Mouse (Mus musculus) left cerebral cortex, postnatal 4 days (tissue): Measurements from ENCODE around the gene Gm26920. TPM values are rescaled to one million over a fixed set of nuclear protein-coding genes. Genes with fewer than 3 reads are reported as not detected.
A peak's percentile ranks its signal among the peaks of the same experiment; 100 is the strongest.
"Not testable (repeated sequence)": the region's sequence is repeated elsewhere in the genome, so short reads cannot be mapped to it uniquely, and the experiment has no call there.

Experiments used
- DNase-seq: peaks from one replicate; pipeline ENCODE4 v3.0.0-alpha.2; 2022
- intact Hi-C: fragments of 180-260 bp; cut with DNase I; formaldehyde crosslinking; loops from one replicate; pipeline ENCODE4 v1.15.1; 2025
- total RNA-seq, 2 experiments: library from RNA; stranded (reverse); gene quantifications; 2 replicates each; pipeline ENCODE4 v1.2.3; 2021

Gene Gm26920
- 1 to 10 TPM in 1 of 2 experiments, not detected in 1; 1.9 TPM for total RNA-seq

- DNase-seq = peak; percentile 97
- intact Hi-C loops = no loop called here
Measured at GRCm38 (mm10) chr7:30090092-30090969, at the start of gene Gm26920, which contains the start of gene Zfp566. TSS of gene Gm26920 (minus strand) at chr7:30090410. TSS of gene Zfp566 (minus strand) at chr7:30090527.

DNA sequence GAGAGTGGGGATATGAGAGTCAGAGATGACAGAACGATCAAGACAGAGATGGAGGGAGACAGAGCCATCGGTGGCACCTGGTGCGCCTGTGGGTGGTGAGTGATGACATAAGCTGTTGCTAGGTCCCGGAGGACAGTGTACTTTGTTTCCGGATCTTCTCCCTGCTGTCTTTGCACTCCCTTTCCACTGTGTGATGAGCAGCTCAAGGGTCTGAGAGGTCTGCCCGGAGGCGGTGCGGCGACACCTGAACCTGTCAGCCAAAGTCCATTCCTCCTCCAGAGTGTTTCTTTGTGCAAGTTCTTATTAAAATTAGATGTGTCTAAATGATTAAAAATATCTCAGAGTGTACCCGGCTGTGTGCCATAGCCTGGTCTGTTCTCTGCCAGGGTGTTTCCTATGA lies 46.6 kb upstream of the Gm26920 start:
- intact Hi-C loops = no loop called here
- no peak for DNase-seq

GRCm38 (mm10) chr7:30132396-30132795 lies 42.2 kb upstream of the Gm26920 start:
- intact Hi-C loops = no loop called here
- no peak for DNase-seq

- intact Hi-C loops = no loop called here
- no peak for DNase-seq
Measured at GRCm38 (mm10) chr7:30129900-30130299, 39.7 kb upstream of the Gm26920 start.

DNA sequence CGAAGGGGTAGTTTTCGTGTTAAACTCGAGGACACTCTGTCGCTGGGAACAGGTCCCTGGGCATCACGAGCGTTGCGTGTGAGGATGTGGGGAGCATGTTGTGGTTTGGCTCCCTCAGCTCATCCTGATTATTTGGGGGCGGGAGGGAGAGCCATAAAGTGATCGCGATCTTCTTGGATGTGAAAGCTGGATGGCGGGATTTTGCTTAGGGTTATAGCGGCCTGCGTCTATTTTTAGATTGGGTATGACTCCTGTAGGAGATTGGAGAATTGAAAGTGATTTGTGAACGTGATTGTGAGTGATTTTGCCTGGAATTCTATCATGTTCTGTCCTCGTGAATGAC lies 31.9 kb upstream of the Gm26920 start:
- no peak for DNase-seq
- intact Hi-C loops = no loop called here

GRCm38 (mm10) chr7:30121308-30122187 lies 31.3 kb upstream of the Gm26920 start, which contains the start of gene Zfp382:
TSS of gene Zfp382 (plus strand) at chr7:30121942.
- intact Hi-C loops = no loop called here
- DNase-seq = peak; percentile 94

- intact Hi-C loops, DNase-seq: not testable (repeated sequence)
Measured at GRCm38 (mm10) chr7:30117935-30118334, 27.7 kb upstream of the Gm26920 start.

DNA sequence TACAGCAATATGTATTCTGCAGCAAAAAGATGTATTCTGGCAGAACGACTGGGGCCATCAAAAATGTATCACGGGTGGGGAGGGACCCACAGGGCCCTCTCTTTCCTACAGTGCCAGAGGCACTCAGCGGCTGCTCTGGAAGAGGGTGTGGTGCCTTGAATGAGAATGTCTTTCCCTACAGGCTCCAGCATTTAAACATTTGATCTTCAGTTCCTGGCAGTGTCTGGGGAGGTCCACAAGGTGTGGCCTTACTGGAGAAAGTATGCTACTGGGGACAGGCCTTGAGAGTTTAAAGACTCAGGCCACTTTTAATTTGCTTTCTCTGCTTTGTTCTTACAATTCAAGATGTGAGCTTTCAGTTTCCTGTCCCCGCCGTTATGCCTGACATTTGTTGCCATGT lies 25.9 kb upstream of the Gm26920 start:
- intact Hi-C loops = no loop called here

GRCm38 (mm10) chr7:30099297-30099696 lies 9.1 kb upstream of the Gm26920 start:
- DNase-seq = no peak
- intact Hi-C loops = no loop called here

More for the DNA sequence above, 25.9 kb upstream of the Gm26920 start:
- no peak for DNase-seq

GRCm38 (mm10) chr7:30095551-30096125 lies 5.4 kb upstream of the Gm26920 start:
- DNase-seq = no peak
- intact Hi-C loops = no loop called here

- intact Hi-C loops = no loop called here
- DNase-seq = peak; percentile 95
Measured at GRCm38 (mm10) chr7:30094646-30095429, 4.6 kb upstream of the Gm26920 start, which contains the start of gene Zfp260. TSS of gene Zfp260 (plus strand) at chr7:30094777.

DNA sequence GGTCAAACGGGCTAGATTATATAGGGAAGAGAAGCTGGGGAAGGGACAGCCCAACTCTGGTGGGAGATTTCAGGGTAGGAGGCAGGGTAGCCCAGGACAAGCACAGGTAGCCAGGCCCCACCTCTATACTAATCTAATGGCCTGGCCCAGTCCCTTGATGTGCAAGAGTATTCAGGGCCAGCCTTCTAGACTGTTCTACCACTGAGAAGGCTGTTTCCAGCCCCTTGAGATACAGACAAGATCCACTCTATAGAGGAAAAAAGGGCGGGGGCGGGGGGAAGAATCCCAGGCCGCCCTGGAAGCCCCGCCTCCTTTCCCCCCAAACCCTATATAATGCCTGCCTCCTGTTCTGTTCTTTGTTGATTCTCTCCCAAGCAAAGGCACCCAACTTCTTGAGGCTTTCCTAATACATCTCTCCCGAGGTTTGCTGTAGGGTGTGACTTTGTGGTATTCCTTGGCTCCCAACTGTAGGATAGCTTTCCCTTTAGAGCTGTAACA lies 3.8 kb upstream of the Gm26920 start:
- DNase-seq = no peak
- intact Hi-C loops = no loop called here

DNA sequence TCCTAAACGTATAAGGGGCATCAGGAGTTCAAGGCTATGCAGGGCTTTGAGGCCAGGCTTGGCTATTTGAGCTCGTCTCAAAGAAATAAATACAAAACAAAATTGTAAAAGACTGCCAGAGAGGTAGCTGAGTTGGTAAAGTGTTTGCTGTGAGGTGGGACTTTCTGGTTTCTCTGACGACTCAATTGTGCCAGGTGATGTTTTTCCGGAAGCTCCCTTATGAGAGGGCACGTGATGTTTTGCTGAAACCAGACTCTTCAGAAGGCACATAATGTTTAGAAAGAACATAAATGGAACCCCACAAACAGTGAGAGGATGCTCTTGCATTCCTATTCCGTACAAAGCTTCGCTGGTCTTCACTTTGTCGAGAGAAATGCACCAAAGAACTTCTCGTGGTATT lies 2.5 kb upstream of the Gm26920 start:
- DNase-seq = no peak
- intact Hi-C loops = no loop called here

DNA sequence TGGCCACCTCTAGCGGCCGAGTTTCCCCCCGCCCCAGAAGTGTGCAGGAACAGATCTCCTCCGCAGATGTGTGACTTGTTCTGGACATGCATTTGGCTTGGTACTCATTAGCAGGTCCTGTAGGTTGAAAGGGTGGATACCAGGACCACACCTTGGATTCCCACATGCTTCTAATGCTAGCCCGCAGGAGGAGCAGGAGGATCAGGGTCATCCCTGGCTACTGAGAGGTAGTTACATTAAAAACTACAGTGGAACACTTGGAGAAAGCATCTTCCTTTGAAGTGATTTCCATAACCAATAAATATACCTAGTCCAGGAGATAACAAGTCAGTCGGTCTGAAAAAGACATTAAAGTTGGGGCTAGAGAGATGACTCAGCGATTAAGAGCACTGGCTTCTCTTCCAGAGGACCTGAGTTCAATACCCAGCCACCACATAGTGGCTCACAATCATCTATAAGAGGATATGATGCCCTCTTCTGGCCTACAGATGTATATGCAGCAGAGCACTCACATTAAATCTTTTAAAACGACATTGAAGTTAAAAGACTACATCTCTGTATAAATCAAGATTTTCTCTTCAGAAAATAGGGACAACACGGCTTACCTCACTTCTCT lies 868 bp upstream of the Gm26920 start:
- intact Hi-C loops = no loop called here
- no peak for DNase-seq

DNA sequence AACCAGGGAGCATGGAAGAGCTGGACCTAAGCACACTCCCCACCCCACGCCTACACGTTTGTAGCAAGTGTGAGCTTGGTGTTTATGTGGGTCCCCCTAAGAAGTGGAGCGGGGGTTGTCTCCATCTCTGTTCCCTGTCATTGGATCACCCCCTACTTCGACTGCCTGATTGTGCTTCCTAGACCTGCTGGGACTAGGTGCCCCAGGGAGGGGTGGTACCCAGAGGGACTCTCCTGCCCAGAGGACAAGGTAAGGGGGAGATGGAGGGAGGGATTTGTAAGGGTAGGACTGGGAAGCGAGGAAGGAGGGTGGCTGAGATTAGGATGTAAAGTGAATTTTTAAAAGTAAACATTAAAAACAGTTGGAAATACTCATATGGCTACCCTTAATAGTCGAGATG lies 805 bp downstream of the Gm26920 start:
- intact Hi-C loops = no loop called here
- DNase-seq = no peak

GRCm38 (mm10) chr7:30086524-30086923 lies 3.7 kb downstream of the Gm26920 start:
- no peak for DNase-seq
- intact Hi-C loops = no loop called here

DNA sequence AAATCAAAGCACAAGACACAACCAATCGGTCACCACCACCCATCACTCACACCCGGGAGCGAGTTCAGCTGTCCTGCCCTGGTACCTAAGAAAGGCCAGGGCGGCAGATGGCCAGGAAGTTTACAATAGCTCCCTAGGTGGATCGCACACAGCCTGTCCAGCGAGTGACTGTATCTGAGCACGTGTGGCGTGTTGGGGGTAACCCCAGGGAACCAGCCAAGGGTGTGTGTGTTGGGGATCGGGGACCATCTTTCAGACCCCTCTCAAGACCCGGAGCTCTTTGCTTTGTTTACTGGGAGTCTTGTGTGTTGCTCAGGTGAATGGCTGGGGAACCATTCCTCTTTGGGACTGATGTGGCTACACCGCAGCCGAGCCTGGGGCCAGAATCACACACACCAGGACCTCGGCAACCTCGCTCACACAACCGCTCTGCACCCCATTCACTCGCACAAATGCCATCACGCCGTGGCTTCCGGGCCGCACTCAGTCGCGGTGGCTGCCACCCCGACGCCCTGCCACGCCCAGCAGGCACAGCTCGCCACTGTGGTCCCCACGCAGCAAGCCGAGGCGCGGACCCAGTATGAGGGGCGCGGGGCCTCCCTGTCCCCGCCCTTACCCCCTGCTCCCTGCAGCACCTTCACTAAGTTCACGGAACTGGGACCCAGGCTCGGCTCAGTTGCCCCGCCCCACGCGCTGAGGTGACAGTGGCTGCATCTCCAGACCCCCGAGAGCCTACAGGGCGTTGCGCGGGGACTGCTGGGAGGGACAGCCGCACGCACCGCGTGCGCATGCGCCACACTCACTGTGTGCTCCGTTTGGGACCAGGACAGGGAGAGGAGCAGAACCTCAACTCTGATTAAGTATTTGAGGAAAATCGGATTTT lies 17.8 kb downstream of the Gm26920 start, which contains the start of gene Zfp82:
Gene Zfp82, minus strand, starts transcription at position 755 of the 883 bp plus-strand sequence.
- intact Hi-C loops = no loop called here
- DNase-seq = peak; percentile 89

GRCm38 (mm10) chr7:30064622-30065021 lies 25.6 kb downstream of the Gm26920 start:
- no peak for DNase-seq

More at GRCm38 (mm10) chr7:30064622-30065021, 25.6 kb downstream of the Gm26920 start:
- intact Hi-C loops = loop anchor here (10.0 kb wide), 1 partner anchor 50 kb away; no protein-coding TSS in a partner anchor
